Comparison of ENCODE assay signal across 20 mouse cellular contexts in the genomic region with DNA sequence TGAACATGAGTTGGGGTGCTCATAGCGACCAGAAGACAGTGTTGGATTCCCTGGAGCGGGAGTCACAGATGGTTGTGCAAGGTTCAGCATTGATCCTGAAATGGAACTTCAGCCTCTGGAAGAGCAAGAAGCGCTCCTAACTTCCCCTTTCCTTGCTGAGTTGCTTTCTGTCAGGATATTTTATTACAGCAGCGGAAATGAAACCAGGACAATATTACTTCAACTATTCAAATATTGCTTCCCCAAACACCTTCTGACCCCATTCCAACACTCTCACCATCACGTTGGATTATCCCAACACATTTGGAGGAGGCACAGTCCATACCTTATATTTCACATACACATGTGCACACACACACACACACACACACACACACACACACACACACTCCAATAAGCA.
DNase-seq lines count a peak whose midpoint lies in the region; ATAC-seq and TF ChIP-seq lines count a peak whose summit lies in the region.
"Had no signal": no experiment of that assay in that cellular context is flagged by ENCODE, and none has a peak within 500 bp of the region (broad histone marks: within the 10 kb centered on the region; RNA-seq: fewer than 3 reads in every experiment).

No protein-coding gene starts in this region.

- peak overlapping the region; percentile 42 for H3K4me2 ChIP-seq in heart, embryonic 13.5 days
- H3K4me2 ChIP-seq in kidney, postnatal 0 days (ENCODE audit: low read length) = no peak overlapping the region
- H3K4me2 ChIP-seq in liver, embryonic 11.5 days = peak overlapping the region; percentile 35
- H3K4me2 ChIP-seq: limb, embryonic 13.5 days; midbrain, embryonic 12.5 days; neural tube, embryonic 13.5 days had no signal

- H3K27ac ChIP-seq in heart, embryonic 13.5 days (replicated peaks) = no peak overlapping the region
- H3K27ac ChIP-seq in kidney, postnatal 0 days = no peak overlapping the region
- H3K27ac ChIP-seq in liver, embryonic 11.5 days (ENCODE audit: low read depth, low read length) = no peak overlapping the region
- peak overlapping the region; percentile 93 for H3K27ac ChIP-seq in macrophage
- H3K27ac ChIP-seq: embryonic facial prominence, embryonic 13.5 days; hindbrain, postnatal 0 days; layer of hippocampus, adult 2 months; limb, embryonic 13.5 days; lung, embryonic 15.5 days; midbrain, embryonic 12.5 days; neural tube, embryonic 13.5 days had no signal

- ATAC-seq in heart, embryonic 13.5 days (ENCODE audit: extremely low read depth, insufficient number of reproducible peaks, low FRiP score, low TSS enrichment) = no peak
- no peak for ATAC-seq in kidney, postnatal 0 days (replicated peaks; ENCODE audit: low FRiP score, low read depth)
- no peak for ATAC-seq in liver, embryonic 11.5 days (replicated peaks; ENCODE audit: low FRiP score)
- no peak for ATAC-seq in inflammation-experienced regulatory T-cells, adult 6 months
- ATAC-seq: forebrain, embryonic 14.5 days; hindbrain, postnatal 0 days had no signal

- H3K9ac ChIP-seq in heart, embryonic 13.5 days = no peak overlapping the region
- H3K9ac ChIP-seq in kidney, postnatal 0 days (ENCODE audit: low read depth, low read length) = no peak overlapping the region
- H3K9ac ChIP-seq in liver, embryonic 11.5 days (ENCODE audit: low read depth, low read length) = no peak overlapping the region
- H3K9ac ChIP-seq: embryonic facial prominence, embryonic 13.5 days; limb, embryonic 13.5 days; lung, embryonic 15.5 days; midbrain, embryonic 12.5 days had no signal

- H3K9me3 ChIP-seq in heart, embryonic 13.5 days = no peaks in the 10 kb centered on the region
- no peaks in the 10 kb centered on the region for H3K9me3 ChIP-seq in kidney, postnatal 0 days (replicated peaks; ENCODE audit: low read length)
- H3K9me3 ChIP-seq in liver, embryonic 11.5 days (ENCODE audit: control insufficient read depth, low read length) = no peaks in the 10 kb centered on the region
- H3K9me3 ChIP-seq: embryonic facial prominence, embryonic 13.5 days; hindbrain, embryonic 10.5 days; limb, embryonic 13.5 days; lung, embryonic 15.5 days; midbrain, embryonic 12.5 days; neural tube, embryonic 13.5 days had no signal

- TF ChIP-seq CTCF in kidney, postnatal 0 days (IDR thresholded peaks at IDR 0.05; ENCODE audit: low read depth) = no peak

- H3K79me2 ChIP-seq in macrophage (ENCODE audit: inconsistent target) = no peaks in the 10 kb centered on the region

- H3K36me3 ChIP-seq in heart, embryonic 13.5 days = peaks cover 1% of the 10 kb centered on the region; the same call in 1 of the 2 replicates
- H3K36me3 ChIP-seq in kidney, postnatal 0 days (ENCODE audit: insufficient read depth, low read length) = no peaks in the 10 kb centered on the region
- no peaks in the 10 kb centered on the region for H3K36me3 ChIP-seq in liver, embryonic 11.5 days (ENCODE audit: control insufficient read depth, insufficient read depth, low read length)
- no peaks in the 10 kb centered on the region for H3K36me3 ChIP-seq in macrophage (ENCODE audit: inconsistent target)
- H3K36me3 ChIP-seq: embryonic facial prominence, embryonic 13.5 days; hindbrain, embryonic 10.5 days; limb, embryonic 13.5 days; lung, embryonic 15.5 days; midbrain, embryonic 12.5 days; neural tube, embryonic 13.5 days had no signal

- DNase-seq in heart, adult 8-10 months (ENCODE audit: low spot score) = no peak
- DNase-seq in kidney, postnatal 0 days (ENCODE audit: low spot score) = peak; percentile 40
- no peak for DNase-seq in kidney, adult 18-20 months
- DNase-seq in liver, embryonic 11.5 days (ENCODE audit: low spot score) = no peak
- no peak for DNase-seq in adrenal gland, adult 18-20 months (ENCODE audit: low spot score in 2 of 2)
- DNase-seq: cerebellum, postnatal 10 days; layer of hippocampus, postnatal 36 days; thymus, postnatal 4 days had no signal

- H3K4me1 ChIP-seq in heart, embryonic 13.5 days = peaks cover 19% of the 10 kb centered on the region
- no peaks in the 10 kb centered on the region for H3K4me1 ChIP-seq in kidney, postnatal 0 days (replicated peaks; ENCODE audit: insufficient read depth, low read length)
- H3K4me1 ChIP-seq in liver, embryonic 11.5 days (replicated peaks; ENCODE audit: control insufficient read depth, insufficient read depth, low read length) = peaks cover 3% of the 10 kb centered on the region; the same call in 1 of the 2 replicates
- H3K4me1 ChIP-seq: midbrain, embryonic 12.5 days; neural tube, embryonic 13.5 days had no signal

- 76% methylated on average over 5 of the region's 5 CpGs for WGBS in heart, embryonic 13.5 days
- WGBS in kidney, postnatal 0 days = 38% methylated on average over 5 of the region's 5 CpGs
- WGBS in liver, embryonic 11.5 days = 64% methylated on average over 5 of the region's 5 CpGs
- WGBS in macrophage (ENCODE audit: missing documents) = 7% methylated on average over 5 of the region's 5 CpGs

- H3K27me3 ChIP-seq in heart, embryonic 13.5 days (replicated peaks) = no peaks in the 10 kb centered on the region; the same call in 1 of the 2 replicates
- no peaks in the 10 kb centered on the region for H3K27me3 ChIP-seq in kidney, postnatal 0 days (ENCODE audit: insufficient read depth, low read length)
- no peaks in the 10 kb centered on the region for H3K27me3 ChIP-seq in liver, embryonic 11.5 days (replicated peaks; ENCODE audit: control insufficient read depth, insufficient read depth, low read length)
- H3K27me3 ChIP-seq: embryonic facial prominence, embryonic 13.5 days; limb, embryonic 13.5 days; lung, embryonic 15.5 days; midbrain, embryonic 12.5 days; neural tube, embryonic 13.5 days had no signal

- H3K4me3 ChIP-seq in heart, embryonic 13.5 days = no peak overlapping the region
- H3K4me3 ChIP-seq in kidney, postnatal 0 days (replicated peaks; ENCODE audit: low read depth, low read length) = no peak overlapping the region
- H3K4me3 ChIP-seq in liver, embryonic 11.5 days (ENCODE audit: low read depth, low read length) = no peak overlapping the region
- H3K4me3 ChIP-seq in macrophage (ENCODE audit: inconsistent target) = peak overlapping the region; percentile 26; the same call in 1 of the 2 replicates
- H3K4me3 ChIP-seq: embryonic facial prominence, embryonic 13.5 days; hindbrain, embryonic 10.5 days; layer of hippocampus, adult 2 months; limb, embryonic 13.5 days; lung, embryonic 15.5 days; midbrain, embryonic 12.5 days; neural tube, embryonic 13.5 days had no signal
